Mouse (Mus musculus): ENCODE measurements around the gene Kremen1.
A peak's percentile ranks its signal among the peaks of the same experiment; 100 is the strongest.

Gene Kremen1

GRCm38 (mm10) chr11:5175866-5176265, 85.5 kb downstream of the Kremen1 start:
- DNase-seq (ENCODE audit: low read depth, low spot score): peak; percentile 55

DNA sequence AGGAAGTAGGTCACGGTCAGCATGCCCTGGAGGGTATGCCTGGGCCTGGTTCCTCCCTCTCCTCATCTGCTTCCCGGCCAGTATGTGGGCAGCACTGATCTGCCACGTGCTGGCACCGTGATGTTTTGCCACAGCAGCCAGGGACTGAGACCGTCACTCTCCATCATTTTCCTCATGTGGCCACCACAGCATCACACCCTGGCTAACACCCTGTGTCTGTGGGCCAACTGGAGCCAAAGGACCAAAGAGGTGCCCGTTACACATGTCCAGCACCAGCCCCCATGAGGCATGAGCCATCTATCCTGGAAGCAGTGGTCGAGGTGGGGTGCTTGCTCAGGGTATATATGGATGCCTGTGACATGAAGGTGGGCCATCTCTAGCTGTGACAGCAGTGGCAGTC, 86.2 kb downstream of the Kremen1 start:
- no peak for DNase-seq (ENCODE audit: low read depth, low spot score)

DNA sequence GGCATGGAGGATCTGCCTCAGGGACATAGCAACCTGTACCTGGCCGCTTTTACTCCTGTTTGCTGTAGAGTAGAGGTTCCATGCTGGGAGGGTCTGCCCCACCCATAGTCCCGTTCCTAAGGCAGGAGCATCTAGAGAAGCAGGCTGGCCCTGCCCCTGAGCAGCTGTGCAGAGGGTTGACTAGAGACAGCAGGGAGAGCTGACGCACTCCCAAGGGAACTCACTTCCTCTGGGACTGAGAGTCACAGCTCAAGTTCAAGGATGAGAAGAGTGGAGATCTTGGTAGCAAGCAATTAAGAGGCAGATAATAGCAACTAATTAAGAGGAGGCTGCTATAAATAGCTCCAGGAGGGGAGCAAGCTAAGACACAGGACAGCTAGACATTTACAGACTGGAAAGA, 88.5 kb downstream of the Kremen1 start:
- DNase-seq (ENCODE audit: low read depth, low spot score): no peak

GRCm38 (mm10) chr11:5167311-5167710, 94.0 kb downstream of the Kremen1 start:
- DNase-seq (ENCODE audit: low read depth, low spot score): no peak

DNA sequence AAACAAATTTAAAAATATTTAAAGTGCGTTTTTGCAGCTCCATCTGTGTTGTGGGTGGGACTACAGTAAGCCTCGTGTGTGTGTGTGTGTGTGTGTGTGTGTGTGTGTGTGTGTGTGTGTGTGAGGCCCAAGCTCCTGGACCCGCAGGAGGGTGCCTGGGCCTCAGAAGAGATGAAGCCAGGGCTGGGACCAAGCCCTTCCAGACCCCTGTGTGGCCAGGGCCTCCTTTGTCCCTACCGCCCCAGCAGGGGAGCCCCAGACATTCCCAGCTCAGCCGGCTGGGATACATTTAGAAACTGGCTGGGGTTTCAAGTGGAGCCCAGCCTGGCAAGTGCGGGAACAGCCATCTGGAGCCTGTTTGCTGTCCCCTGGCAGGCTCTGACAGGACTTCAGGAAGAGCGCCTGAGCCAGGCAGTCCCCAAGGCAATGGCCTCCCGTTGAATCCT, 95.9 kb downstream of the Kremen1 start:
- DNase-seq (ENCODE audit: low read depth, low spot score): no peak

- no peak for DNase-seq (ENCODE audit: low read depth, low spot score)
Measured at GRCm38 (mm10) chr11:5164310-5164709, 97.0 kb downstream of the Kremen1 start.

GRCm38 (mm10) chr11:5163421-5163820, 97.9 kb downstream of the Kremen1 start:
- DNase-seq (ENCODE audit: low read depth, low spot score): no peak

DNA sequence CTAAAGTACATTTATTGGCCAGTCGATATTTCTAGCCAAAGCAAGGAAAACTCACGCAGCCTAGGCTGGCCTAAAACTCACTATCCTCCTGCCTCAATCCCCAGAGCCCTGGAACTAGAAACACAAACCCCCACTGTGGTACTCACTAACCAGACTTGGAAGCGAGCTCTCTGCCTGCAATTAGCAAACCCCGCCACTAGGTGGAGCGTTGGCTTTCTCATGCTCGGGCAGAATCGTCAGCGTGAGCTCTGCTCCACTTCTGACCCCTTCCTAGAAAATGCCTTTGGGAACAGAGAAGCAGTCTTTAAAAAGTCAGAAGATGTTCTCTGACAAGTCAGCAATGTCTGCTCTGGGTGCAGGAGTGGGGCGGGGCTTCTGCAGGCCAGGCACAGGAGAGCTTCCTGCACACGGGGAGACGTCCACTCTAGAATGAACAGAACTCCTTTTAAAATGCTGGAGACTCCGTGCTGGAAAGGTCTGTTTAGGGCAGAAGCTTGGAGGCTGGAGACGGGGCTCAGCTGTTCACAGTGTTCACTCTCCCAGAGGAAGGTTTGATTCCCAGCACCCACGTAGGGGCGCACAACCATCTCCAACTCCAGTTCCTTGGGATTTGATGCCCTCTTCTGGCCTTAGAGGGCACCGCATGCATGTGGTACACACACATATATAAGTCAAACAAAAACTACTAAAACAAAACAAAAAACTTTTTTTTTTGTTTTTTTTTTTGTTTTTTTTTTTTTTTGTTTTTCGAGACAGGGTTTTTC, 100.5 kb downstream of the Kremen1 start:
- DNase-seq (ENCODE audit: low read depth, low spot score): peak; percentile 66

DNA sequence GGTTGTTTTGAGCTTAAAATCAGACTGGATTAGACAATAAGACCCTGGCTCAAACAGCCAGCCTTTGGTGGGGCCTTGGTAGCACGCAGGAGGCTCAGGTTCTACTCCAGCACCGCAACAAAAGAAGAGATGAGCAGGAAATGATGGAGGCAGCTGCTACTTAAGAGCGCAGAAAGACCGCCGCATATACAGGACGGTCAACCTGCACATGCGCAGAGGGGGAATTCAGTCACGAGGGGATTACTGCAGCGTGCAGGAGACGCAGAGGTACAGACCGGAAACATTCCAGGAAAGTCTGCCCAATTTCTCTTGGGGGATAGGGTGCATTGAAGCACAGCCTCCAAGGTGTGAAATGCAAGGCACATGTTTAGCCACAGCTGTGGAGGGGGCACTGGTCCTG, 103.3 kb downstream of the Kremen1 start:
- no peak for DNase-seq (ENCODE audit: low read depth, low spot score)

DNA sequence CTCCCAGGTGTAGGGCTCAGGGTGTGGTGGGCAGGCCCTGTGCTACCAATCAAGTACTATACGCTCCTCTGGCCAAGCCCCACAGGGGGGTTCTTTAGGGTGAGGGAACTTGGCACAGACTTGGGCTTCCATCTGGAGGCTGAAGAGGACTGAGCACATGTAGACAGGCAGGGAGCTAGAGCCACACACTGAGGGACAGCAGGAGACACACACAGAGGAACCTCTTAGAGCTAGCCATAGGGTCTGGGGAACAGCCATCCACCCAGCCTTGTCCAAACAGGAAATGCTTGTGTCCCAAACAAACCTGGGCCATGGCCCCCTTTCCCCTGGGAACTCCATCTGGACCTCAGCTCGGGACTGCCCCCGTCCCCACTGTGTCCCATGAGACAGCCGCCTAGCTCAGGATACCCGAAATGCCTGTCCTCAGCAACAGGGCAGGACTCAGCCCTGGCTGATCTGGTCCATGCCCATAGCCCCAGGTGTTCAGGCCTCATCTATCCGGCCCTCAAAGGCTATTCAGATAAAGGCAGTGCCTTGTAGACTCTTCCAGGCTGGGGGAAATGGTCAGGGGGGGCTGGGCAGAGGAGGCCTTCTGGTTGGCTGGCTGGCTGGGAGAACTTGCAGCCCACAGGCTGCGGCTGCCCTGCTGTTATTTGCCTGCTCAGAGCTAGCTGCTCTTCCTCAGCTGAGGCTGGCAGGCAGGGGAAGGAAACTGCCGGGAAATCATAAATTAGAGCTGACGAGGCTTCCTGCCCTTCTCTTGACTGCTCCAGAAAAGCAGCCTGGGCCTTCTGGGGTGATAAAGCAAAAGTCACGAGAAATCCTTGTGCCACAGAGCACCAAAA, 106.2 kb downstream of the Kremen1 start:
- DNase-seq (ENCODE audit: low read depth, low spot score): no peak

DNA sequence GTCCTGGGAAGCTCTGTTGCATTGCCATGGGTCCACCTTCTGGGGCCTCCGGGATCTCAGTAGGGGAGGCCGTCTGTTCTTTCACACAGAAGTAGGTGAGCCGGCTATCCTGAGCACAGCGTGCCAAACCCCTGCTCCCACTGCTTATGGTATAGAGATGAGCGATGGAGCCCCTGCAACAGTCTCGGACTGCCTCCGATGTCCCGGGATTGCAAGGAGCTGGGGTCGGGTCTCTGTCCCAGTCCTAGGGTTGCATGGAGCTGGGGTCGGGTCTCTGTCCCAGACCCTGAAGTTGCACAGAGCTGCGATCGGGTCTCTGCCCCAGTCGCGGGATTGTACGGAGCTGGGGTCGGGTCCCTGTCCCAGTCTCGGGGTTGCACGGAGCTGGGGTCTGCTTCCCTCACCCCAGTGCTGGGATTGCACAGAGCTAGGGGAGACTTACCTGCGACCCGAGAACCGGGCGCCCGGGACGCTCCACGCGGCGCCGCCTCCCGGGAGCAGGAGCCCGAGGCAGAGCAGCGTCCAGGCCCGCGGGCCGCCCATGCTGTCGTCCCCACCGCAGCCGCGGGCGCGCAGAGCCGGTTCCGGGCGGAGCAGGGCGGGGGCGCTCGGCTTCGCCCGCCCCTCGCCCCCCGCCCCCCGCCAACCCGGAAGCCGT, 109.5 kb downstream of the Kremen1 start, which contains the start of gene Emid1:
TSS of gene Emid1 (minus strand) at position 578 of the 658 bp plus-strand sequence.
- peak; percentile 45 for DNase-seq (ENCODE audit: low read depth, low spot score)

- no peak for DNase-seq (ENCODE audit: low read depth, low spot score)
Measured at GRCm38 (mm10) chr11:5151247-5151630, 110.1 kb downstream of the Kremen1 start.

DNA sequence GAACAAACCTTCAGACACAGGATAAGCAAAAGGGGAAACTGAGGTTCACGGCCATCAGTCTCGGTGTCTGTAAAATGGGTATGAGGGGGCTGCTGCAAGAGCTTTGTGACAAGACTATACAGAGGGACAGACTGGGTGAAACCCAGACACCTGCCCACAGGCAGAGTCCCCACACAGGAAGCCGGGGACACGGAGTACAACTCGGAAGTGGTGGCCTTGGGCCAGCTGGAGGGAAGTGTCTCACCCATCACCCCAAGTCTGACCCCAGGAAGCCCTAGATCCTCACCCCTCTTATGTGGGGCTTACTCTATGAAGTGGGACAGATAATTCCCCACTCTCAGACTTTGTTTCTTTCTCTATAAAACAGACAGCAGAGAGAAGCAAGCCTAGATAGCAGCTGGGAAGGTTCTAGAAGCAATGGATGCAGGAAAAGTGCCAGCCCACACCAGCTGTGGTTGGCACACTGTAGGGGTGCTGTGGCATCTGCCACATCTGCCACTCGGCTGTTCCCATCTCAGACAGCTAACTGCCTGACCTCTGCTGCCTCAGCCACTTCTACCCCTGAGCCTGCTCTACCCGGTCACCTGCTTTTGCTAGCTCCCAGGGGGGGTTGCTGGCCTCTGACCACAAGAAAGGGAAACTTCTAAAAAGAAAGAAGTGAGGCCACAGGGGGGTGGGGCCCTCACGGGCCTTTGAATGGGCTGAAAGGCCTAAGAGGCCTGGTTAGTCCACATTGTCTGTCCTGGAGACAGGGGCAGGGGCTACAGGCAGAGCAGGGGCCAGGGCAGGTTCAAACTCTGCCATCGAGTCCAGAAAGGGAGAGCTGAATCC, 110.7 kb downstream of the Kremen1 start:
- peak; percentile 22 for DNase-seq (ENCODE audit: low read depth, low spot score)

DNA sequence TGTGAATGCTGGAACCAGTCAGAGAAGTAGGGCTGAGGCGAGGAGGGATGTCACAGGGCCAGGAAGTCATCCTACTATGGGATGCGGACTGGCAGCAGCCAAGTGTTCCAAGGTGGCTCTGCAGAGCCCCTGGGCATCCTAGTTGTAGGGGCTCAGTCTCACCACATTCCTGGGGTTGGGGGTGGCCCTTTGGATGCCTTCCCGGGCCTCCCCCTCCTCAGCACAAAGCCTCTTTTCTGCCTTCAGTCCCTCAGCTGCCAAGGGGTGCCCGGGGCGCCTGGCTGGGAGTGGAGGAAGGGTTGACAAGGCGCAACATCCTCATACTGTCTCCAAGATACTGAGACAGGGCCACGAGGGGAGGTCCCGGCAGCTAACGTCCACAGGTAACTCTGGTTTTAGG, 111.4 kb downstream of the Kremen1 start:
- DNase-seq (ENCODE audit: low read depth, low spot score): no peak

- DNase-seq (ENCODE audit: low read depth, low spot score): no peak
Measured at GRCm38 (mm10) chr11:5149249-5149648, 112.1 kb downstream of the Kremen1 start.

DNA sequence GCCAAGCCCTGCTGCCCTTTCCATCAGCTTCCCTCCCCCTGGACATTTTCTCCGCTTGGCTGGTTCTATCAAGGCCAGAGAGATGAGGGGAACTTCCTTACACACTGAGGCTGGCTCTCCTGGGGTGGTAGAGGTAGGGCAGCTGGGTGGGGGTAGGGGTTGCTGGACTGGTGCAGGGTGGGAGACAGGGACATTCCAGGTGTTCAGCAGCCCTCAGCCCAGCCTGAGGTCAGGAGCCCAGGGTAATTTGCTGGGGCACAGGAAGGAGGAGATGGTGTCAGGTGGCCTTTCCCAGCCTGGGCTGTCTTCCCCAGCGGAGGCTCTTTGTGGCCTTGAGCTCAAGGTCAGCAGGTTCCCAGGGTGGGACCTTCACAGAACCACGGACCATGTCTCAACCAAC, 115.8 kb downstream of the Kremen1 start:
- DNase-seq (ENCODE audit: low read depth, low spot score): no peak

DNA sequence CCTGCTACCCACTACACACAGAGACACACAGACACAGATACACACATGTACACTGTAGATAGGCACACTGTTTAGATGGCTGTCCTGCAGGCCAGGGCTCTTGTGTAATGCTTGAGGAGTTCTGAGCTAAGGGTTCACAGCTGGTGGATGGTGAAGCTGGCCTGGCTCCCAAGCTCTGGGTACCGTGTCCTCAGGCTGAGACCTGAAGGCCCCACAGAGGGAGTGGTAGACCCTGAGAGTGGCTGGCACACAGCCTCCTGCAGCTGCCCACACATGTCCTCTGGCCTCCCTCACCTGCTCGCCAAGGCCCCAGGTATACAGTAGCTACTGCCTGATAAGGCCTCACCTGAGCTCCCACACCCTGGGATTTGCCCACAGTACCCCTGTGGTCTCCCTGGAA, 119.4 kb downstream of the Kremen1 start:
- DNase-seq (ENCODE audit: low read depth, low spot score): no peak
